Comparison of ENCODE assay signal across 16 mouse cellular contexts in genomic region chr9:108232908-108233307, GRCm38 (mm10).
"Had no signal": no experiment of that assay in that cellular context is flagged by ENCODE, and none has a peak within 500 bp of the region (broad histone marks: within the 10 kb centered on the region; RNA-seq: fewer than 3 reads in every experiment).

No protein-coding gene starts in this region.

- H3K4me2 ChIP-seq: neural tube, embryonic 13.5 days; neural tube, embryonic 15.5 days; stomach, embryonic 15.5 days had no signal

- H3K27ac ChIP-seq: neural tube, embryonic 13.5 days; neural tube, embryonic 15.5 days; stomach, embryonic 15.5 days; stomach, postnatal 0 days had no signal

- H3K9me3 ChIP-seq: neural tube, embryonic 13.5 days; neural tube, embryonic 15.5 days; stomach, embryonic 15.5 days had no signal

- DNase-seq: retina, postnatal 1 day; right cerebral cortex, adult 18-20 months; right cerebral cortex, postnatal 14 days; right cerebral cortex, postnatal 25 days; right cerebral cortex, postnatal 4 days; spleen, adult 18-20 months; thymus, adult 18-20 months; thymus, adult 2 months; thymus, postnatal 14 days; thymus, postnatal 25 days; thymus, postnatal 36 days; thymus, postnatal 4 days had no signal

- H3K36me3 ChIP-seq: stomach, embryonic 15.5 days had no signal

- H3K4me3 ChIP-seq: neural tube, embryonic 13.5 days; neural tube, embryonic 15.5 days; stomach, embryonic 15.5 days had no signal

- H3K4me1 ChIP-seq: neural tube, embryonic 13.5 days; stomach, embryonic 15.5 days had no signal

- H3K9ac ChIP-seq: neural tube, embryonic 13.5 days; neural tube, embryonic 15.5 days; stomach, embryonic 15.5 days had no signal

- H3K27me3 ChIP-seq: neural tube, embryonic 13.5 days; neural tube, embryonic 15.5 days; stomach, embryonic 15.5 days had no signal
